Mouse (Mus musculus) CD4-positive helper T cell, adult 2 months (primary cell): ENCODE results near the gene Nptn.

Experiments
- DNase-seq: peaks from one replicate; pipeline ENCODE4 v3.0.0-alpha.2; 2012; ENCODE audit warnings: low read depth, missing footprints, low spot score

Nptn gene

DNA sequence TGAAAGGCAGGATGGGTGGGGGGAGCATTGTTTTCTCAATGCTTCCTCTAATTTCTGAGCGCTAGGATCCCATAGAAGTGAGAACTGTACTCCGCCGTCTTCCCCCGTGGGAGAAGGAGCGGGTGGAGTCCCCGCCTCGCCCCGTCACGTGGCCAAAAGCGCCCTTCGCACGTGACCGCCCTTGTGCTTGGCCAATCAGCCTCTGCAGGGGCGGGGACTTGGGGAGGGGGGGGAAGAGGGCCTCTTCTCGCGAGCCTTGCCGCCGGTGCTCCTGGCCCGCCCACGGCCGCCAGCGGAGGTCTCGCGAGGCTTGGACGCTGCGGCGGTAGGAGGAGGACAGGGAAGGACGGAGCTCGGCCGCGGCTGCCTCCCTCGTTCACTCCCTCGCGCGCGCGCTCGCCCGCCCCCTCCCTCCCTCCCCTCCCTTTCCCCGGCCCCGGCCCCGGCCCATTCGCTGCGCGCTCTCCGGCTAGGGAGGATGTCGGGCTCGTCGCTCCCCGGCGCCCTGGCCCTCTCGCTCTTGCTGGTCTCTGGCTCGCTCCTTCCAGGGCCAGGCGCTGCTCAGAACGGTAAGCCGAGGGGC is at the start of gene Nptn:
Gene Nptn (plus strand): TSS at position 283 of the 583 bp plus-strand sequence.
- DNase-seq: peak; percentile 100

DNA sequence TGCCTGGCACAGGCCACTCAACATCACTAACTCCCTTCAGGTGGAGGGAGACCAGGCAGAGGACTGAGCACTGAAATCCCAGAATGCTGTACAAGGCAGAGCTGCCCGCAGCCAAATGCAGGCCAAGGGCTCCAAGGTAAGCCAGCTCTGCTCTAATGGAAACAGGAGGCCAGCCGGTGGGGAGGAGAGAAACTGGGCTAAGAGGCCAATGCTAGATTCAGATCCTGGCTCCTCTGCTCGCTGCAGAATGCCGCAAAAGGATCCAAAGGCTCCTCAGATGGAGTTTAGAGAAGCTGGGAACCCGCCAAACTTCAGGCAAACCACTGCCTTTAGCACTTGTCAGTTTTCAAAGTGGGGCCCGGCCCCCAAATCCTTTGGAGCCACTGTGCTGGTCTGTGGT is 48.7 kb upstream of the Nptn start:
- DNase-seq: no peak

DNA sequence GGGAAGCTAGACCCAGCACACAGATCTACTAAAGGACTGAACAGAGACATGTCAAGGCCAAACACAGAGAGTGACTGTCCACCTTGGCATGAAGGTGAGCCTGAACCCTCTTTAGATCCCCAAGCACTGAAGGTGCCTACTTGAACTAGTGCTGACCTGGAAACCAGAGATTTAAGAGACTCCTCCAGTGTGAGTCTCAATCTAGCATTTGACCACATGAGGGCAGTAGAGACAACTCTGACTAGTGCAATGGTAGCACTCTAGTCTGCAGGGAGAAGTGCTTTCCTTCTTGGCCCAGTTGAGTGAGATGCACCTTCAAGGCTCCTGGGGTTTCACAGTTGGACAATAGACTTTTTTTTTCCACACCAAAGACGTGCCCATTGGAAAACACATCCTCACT is 47.3 kb upstream of the Nptn start:
- DNase-seq: peak; percentile 51

DNA sequence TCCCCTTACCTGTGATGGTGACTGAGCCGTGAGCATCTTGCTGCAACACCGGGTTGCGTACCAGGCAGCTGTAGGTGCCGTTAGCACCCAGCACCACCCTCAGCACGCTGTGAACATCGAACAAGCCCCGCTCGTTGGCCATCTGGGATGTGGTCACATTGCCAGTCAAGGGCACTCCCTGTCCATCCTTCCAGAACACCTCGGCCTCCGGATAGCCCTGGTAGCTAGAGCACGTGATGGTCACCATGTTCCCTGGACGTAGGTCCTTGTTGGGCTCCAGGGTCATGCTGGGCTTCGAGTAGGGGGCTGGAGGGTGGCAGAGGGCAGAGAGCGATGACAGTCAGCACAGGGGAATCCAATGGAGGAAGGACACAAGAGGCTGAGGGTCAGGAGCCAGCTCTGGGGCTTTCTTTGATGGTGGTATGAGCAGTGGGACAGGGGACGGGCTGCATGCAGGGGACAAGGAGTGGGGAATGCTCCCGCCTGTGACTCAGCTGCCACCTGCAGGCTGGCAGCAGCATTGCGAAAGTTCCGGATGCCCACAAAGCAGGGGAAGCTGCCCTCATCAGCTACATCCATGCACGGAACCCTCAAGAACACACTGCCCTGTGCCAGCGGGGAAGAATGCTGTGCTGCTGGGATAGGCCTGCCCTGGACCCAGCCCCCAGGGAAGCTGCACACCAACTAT is 46.4 kb upstream of the Nptn start:
- DNase-seq: no peak

DNA sequence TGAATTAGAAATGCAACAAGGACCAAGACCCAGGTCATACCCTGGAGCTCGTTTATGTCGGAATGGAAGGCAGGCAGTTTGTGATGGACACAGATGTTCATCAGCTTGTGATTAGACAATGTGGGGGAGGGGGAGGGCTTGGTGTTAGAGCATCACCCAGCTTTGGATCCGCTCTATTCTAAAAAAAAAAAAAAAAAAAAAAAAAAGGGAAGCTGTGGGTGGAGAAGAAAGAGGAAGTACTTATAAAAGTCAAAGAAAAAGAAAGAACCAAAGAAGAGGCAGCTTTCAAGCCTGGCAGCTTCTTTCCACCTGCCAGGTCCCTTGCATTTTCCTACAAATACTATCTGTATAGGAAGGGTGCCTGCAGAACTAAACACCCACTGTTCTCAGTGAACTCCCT is 44.3 kb upstream of the Nptn start:
- no peak for DNase-seq

DNA sequence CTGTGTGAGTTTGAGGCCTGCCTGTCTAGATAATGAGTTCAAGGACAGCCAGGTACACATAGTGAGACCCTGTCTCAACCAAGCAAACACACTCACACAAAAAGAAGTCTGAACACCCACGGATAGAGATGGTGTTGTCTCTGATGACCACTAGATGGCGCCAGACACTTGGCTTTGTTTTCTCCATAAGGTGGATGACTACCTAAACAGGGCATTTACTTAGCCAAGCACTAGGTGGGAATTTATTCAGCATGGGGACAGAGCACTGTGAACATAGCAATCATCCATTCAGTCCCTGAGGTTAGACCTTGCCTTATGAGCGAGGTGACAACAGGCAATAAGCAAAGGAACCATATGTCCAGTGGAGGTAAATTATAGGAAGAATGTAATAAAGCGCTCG is 42.2 kb upstream of the Nptn start:
- DNase-seq: peak; percentile 63

DNA sequence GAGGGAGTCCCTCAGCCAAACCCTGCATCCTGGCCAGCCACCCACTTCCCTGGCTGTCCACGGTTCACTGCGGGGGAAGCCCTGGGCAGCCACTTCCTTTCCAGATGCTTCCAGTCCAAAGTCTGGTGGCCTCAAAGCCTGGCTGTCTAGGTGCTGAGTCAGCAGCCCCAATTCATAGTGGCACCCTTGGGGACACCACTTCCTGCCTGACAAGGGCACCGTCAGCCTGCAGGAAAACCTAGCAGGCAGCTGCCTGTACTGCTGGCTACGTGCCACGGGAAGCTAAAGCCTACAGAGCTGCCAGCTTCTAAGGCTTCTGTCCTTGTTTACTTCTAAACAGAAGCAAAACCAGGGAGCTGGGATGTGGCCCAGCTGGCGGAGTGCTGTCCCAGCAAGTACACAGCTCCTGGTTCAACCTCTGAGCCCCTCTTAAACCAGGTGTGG is 40.1 kb upstream of the Nptn start:
- DNase-seq: peak; percentile 68

DNA sequence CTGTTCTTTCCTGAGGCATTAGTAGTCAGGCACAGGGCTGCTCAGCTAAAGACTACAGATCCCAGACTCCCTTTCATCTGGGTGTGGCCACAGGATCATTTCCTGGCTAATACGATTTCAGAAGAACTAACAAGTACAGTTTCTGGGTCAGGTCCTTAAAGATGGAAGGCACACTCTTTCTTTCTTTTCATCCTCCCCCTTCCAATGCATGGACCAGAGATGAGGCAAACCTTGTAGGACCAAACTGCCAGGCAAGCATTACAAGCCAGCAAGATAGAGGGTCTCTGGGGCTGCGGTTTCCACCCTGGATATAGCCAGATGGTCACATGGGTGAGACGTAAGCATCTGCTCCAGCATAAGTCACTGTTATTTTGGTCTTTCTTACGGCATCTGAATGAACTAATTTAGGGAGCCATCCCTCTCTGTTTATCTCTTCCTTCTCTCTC is 37.1 kb upstream of the Nptn start:
- no peak for DNase-seq

DNA sequence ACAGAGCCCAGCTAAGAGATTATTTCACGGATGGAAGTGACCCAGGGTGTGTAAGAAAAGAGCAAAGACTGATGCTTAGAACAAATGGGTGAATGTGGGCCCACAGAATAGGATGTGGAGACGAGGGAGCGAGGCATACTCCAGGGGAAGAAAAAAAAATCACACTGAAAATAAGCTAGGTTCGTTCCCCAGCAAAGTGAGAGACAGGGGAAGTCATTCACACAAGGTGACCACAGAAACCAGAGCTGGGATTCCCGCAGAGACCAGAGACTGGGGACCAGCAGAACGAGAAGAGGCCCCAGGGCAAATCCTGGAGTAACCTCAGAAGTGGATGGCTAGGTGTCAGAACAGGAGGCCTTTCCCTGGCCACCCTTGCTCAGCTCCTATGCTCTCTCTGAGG is 36.6 kb upstream of the Nptn start:
- no peak for DNase-seq

DNA sequence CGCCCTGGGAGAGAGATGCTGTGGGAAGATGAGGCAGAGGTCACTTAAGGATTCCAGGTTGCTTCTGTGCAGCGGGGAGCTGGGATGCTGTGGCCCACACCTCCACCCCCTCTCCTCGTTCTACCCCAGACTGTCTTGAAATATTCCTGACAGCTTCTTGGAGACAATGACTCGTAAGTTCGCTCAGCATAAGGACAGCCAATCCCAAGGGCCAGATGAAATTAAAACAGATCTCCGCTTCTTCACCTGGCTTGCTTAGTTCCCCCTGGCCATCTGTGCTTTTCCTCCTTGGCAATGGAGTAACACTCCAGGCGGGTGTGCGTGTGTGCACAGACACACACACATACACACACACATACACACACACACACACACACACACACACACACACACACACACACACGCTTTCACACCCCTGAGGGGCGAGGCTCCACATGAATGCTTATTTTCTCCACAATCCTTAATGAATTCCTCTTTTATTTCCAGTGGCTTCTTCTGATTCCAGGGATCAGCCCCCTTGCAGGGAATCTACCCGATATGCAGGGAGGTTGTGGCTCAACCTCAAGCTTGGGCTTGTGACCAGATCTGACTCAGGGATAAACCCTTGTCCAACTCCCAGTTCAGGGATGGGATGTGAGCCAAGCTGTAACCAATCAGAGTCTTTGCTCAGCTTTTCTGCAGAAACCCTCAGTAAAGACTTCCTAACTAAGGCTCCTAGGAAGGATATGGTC is 35.2 kb upstream of the Nptn start:
- DNase-seq: no peak

DNA sequence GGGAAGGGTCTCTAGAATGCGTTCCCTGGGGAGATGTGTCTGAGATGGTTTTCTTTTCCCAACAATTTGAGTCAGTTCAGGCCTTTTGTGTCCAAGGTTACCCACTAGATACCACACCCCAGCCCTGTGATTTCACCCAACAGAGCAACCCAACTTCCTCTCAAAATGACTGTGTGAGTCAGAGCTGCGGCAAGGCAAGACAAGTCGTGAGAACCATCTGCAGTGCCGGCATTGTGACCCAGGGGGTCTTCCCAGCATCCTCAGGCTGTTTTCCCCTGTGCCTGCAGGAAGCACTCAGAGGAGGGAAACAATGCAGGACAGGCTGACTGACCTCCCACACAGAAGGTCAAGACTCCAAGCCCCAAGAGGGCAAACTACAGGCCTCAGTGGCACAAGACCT is 33.1 kb upstream of the Nptn start:
- DNase-seq: no peak

DNA sequence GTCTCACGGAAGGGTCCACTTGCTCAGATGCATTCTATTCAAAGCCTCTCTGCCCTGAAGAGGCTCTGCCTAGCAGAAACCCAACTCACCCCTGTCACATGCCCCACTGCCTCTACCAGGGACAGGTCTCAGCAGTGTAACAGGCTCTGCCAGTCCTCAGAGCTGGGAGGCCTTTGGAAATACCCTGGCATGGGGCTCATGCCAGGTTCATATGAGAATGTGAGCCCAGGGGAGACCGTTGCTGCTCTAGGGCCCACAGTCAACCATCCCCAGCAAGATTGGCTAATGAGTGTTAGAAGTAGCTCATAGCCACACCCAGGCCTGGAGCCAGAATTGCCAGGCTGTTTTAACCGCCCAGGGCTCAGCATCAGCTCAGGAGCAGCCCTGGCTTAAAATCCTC is 32.3 kb upstream of the Nptn start:
- DNase-seq: no peak

DNA sequence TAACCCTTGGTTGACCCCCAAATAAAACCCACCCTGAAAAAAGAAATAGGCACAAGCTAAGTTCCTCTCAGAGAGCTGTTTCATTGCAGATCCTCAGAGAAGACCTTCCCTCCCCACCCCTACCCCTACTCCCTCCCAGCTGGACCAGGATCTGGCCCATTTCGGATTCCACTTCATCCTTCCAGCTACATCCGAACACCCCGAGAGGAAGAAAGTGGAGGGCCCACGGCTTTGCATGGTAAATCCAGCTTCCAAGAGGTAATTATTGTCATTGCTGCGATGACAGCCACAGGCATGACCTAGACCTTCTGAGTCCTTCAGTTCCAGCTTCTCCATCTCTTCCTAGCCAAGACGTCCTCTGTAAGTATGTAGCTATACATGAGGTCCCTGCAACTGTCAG is 31.1 kb upstream of the Nptn start:
- DNase-seq: no peak

DNA sequence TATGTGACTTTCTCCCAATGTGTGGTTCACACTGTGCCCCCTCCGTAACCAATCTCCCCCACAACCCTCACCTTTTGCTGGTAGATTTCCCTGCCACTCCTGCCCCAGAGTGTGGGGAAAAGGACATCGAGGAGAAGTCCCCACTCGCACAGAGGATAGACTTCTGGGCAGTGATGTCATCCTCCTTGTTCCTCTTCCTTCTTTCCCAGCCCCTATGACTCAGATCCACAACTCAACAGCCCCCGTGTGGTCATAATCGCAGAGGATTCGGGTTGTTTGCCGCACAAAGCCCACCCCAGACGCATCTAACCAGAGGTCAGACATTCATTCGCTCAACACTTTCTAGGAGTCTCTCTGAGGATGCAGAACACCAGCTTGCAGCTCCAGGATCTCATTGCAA is 30.0 kb upstream of the Nptn start:
- no peak for DNase-seq

DNA sequence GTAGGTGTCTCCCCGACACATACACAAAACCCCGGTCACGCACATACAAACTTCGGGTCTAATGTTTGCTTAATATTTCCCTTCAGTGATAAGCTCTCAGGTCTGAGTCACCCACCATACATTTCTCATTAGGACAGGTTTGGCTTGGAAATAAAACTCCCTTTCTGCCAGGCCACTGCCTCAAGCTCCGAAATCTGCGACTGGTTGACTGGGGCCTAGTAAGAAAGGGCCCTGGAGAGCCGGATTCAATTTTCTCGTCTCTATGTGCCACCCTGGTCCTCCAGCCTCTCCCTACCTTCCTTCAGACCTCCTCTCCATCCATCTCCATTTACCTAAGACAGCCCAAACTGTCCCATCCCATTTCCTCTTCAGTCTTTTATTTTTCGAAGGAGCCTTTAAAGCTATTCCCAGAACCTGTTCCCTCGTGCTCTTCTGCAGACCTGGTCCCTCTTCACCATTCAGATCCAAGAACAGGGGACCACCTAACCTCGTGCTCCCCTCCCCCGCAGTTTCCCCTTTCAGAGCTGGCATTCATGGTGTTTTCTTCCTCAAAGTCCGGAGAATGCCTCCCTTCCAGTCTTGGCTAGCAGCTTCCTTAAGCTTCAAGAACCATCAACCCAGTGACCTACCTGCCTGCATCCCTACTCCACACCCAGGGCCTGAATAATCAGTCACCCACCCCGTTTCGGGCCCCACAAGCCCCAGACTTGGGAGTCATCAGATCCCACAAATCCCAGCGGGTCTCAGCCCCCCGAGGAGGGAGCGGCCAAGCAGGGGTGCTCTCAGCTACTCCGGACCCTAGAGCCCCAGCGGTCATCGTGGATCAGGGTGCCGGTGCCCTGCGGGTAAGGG is 27.8 kb upstream of the Nptn start:
- DNase-seq: no peak

DNA sequence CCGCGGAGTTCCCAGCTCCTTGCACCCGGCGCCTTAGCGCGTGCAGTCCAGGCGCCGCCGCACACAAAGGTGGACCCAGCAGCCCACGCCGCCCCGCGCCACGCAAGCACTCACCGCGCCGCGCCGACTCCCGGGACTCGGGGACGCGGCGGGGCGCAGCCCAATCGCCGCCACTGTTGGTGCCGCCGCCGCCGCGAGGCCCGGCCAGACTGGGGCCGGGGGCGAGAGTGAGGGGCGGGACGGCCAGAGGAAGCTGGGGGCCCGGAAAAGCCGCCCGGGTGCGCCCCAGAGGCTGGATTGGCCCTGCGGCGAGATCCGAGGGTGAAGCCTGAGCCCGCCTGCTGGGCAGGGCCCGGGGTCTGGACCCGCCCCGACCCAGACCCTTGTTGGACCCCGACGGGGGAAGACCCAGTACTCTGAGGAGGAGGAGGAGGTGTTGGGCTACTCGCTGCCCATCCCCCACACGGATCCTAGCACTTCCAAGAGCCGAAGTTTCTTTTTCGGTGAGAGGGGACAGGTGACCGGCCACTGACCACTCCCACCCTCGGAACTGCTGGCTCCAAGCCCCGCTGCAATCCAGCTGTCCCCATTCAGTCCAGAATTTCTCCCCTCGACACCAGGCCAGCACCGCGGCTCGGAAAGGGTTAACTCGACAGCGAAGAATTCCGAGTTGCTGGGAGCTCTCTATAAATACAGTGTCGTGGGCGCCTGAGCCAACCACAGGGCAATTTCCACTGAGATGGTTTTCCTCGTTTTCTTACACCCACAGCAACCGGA is 26.9 kb upstream of the Nptn start, which contains the start of gene Cd276:
Gene Cd276 (minus strand): TSS at position 530 of the 777 bp plus-strand sequence.
- no peak for DNase-seq

DNA sequence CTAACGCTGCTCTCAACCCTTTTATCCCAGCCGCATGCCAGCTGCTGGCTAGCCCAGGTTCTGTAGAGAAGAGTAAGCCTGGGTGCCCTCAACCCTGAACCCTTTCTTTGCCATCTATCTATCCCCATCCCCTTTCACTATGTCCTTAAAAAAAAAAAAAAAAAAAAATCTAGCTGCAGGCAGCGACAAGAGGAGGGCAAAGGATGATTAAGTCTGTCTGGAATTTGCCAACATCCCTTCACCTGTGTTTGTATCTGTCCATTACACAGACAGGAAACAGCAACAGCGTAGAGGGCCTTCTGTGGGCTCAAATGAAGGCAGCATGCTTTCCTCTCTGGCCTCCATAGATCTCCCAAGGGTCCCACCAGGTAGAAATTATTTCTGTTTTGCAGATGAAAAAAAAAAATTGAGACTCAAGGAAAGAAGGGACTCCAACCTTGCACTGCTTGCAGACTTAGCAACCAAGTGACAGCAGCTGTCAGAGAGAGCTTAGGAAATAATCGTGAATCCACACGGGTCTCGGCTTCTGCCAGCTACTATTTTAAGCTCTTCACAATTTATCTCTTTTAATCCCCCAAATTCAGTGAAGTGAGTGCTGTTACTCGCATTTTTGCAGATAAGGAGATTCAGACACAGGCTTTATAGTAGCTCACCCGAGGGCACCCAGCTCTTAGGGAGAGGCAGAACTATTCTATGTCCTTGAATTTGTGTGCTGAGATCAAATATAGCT is 26.2 kb upstream of the Nptn start:
- DNase-seq: no peak

DNA sequence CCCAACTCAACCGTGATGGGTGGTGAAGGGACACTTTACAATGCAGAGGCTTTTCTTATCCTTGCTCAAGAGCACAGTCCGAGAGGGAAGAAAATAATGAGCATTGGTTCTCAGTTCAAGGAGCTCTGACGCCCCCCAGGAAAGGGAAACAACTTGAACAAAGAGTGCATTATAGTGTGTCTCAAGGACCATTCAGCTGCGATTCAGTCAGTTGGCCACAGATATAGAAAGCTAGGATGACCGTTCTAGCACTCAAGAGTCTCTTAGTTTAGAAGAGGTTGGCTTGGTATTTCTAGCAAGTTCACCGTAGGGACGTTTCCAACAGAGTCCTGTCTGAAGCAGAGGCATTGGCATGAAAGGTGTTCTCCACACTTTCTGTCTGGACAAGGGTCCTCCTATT is 25.4 kb upstream of the Nptn start:
- DNase-seq: no peak

DNA sequence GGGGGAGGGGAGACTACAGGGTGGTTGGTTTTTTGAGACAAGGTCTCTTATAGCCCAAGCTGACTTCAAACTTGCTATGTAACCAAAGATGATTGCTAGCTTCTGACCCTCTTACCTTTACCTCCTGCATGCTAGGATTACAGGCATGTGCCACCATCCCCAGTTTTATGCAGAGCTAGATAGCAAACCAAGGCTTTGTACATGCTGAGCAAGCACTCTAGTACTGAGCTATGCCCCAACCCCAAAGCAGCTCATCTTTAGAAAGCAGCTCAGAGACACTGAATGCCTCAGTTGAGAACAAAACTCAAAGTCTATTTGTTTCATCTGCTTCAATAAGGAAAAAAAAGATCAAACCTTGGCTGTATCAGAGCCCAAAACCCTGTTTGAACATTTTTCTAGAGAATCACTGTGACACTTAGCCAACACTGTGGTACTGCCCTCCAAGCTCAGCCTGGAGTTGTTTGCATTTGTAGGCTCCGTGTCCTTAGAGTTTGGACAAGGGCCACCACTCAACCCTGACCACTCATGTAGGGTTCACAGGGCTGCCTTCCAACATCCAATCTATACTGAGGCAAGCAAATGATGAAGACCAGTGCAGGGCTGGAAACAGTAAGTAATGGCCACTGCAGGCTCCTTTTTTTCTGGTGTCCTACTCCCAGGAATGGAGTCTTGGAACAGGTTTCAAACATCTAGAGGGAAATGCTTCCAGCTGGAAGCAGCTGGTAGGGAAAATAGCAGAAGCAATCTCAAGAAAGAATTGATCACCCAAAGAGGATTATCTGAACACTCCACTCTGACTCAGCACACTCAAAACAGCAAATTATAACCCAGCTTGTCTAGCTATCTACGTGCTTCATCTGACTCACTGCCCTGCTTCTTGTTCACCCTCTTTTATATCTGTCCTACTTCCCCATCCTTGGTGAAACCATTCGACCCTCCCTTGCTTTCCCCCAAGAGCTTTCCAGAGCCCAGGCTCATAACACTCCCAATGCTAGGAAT is 24.3 kb upstream of the Nptn start:
- no peak for DNase-seq
